Mouse (Mus musculus) embryonic facial prominence, embryonic 12.5 days (tissue): ENCODE measurements at regions not wholly inside any gene's neighbourhood (a gene's known extent, or its start where the extent isn't known, plus 50 kb on each side); places are given as distances from the start of the nearest gene placed in this dataset.

Source experiments
- ATAC-seq: fragments of 200-750 bp; cut with Nextera tagmentation; 2 replicates; pipeline ENCODE4 v1.8.0; 2017; ENCODE audit not compliant: insufficient number of reproducible peaks, insufficient read depth, low FRiP score, low TSS enrichment
- H3K27ac ChIP-seq: fragments of 300-500 bp; sonication (generic); 2 replicates; pipeline ENCODE4 v1.5.1; 2016; ENCODE audit warnings: mild to moderate bottlenecking
- H3K27me3 ChIP-seq: fragments of 300-500 bp; sonication (generic); 2 replicates; pipeline ENCODE4 v1.6.1; 2016; ENCODE audit warnings: mild to moderate bottlenecking, moderate library complexity
- H3K36me3 ChIP-seq: fragments of 300-500 bp; sonication (generic); 2 replicates; pipeline ENCODE4 v1.6.1; 2016; ENCODE audit warnings: mild to moderate bottlenecking
- H3K4me1 ChIP-seq: fragments of 300-500 bp; sonication (generic); 2 replicates; pipeline ENCODE4 v1.6.1; 2016
- H3K4me2 ChIP-seq: fragments of 300-500 bp; sonication (generic); replicated peaks from 2 replicates; pipeline ENCODE4 v1.6.1; 2016; ENCODE audit warnings: mild to moderate bottlenecking, moderate library complexity
- H3K4me3 ChIP-seq: fragments of 300-500 bp; sonication (generic); 2 replicates; pipeline ENCODE4 v1.5.1; 2016; ENCODE audit warnings: mild to moderate bottlenecking
- H3K9ac ChIP-seq: fragments of 300-500 bp; sonication (generic); 2 replicates; pipeline ENCODE4 v1.6.1; 2016; ENCODE audit warnings: mild to moderate bottlenecking, moderate library complexity
- H3K9me3 ChIP-seq: fragments of 300-500 bp; sonication (generic); 2 replicates; pipeline ENCODE4 v1.6.1; 2016; ENCODE audit warnings: mild to moderate bottlenecking, moderate library complexity
- WGBS: fragments of 180-500 bp; shearing (Covaris S2); methylation state at CpG from one replicate; pipeline ENCODE4 v1.1.7; 2016; 5-methylcytosine and 5-hydroxymethylcytosine counted together

DNA sequence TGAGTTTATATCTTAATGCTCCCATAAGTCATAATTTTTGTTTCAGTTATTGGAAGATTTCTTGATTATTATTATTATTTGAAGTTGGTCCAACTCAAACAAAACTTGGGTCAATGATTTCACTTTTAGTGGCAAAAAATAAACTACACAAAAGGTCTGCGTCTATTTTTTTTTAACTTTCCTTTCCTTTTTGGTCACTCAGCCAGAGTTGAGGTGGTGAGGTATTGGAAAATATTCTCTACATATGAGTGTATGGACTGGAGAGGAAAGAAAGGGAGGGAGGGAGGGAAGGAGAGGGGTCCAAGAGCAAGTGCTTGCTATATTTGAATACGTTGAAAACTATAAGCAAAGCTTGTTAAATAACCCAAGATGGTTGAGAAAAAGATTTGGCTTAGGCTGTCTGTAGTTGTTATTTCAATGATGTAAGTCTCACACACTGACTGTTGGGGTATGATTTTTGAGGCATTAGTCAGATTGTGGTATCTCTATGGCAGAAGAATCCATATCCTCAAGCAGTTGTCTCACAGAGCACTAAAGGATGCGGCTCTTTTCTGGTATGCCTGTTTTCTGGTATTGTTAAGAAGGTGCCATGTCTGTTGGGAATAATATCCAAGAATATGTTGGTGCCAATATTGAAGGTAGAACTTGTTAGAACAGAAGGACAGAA lies 75.9 kb upstream of the Hey2 start:
- H3K36me3 ChIP-seq: no peaks in the 10 kb centered on the region
- H3K9me3 ChIP-seq: no peaks in the 10 kb centered on the region
- WGBS: 87% methylated on average over 3 of the region's 3 CpGs
- H3K4me1 ChIP-seq: no peaks in the 10 kb centered on the region
- H3K9ac ChIP-seq: no peak overlapping the region
- H3K27ac ChIP-seq: no peak overlapping the region
- no peak overlapping the region for H3K4me2 ChIP-seq
- no peaks in the 10 kb centered on the region for H3K27me3 ChIP-seq
- no peak for ATAC-seq
- H3K4me3 ChIP-seq: no peak overlapping the region

DNA sequence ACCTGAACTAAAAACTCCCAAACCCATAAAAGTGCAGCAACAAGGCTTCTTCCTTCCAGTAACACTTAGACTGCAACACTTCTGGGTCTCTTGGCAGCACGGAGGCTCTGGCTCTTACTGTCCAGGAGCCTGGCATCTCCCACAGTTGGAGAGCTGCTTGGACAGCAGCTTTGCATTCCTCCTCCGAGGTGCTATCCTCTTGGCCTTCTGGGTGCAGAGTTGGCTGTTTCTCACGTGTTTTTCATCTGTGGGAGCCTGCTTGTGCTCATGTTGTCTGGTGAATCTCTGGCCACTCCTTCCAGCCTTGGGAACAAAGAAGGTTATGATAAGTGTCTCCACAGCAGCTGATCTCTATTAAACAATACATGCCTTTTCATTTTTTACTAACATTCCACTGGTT lies 51.2 kb upstream of the Hey2 start:
- no peak overlapping the region for H3K9ac ChIP-seq
- H3K36me3 ChIP-seq: no peaks in the 10 kb centered on the region
- H3K4me2 ChIP-seq: no peak overlapping the region
- WGBS: 23% methylated on average over 3 of the region's 3 CpGs
- no peak for ATAC-seq
- H3K27ac ChIP-seq: peak overlapping the region; percentile 46; the same call in 1 of the 2 replicates
- H3K9me3 ChIP-seq: no peaks in the 10 kb centered on the region
- H3K4me3 ChIP-seq: no peak overlapping the region
- no peaks in the 10 kb centered on the region for H3K27me3 ChIP-seq
- no peaks in the 10 kb centered on the region for H3K4me1 ChIP-seq
